ENCODE assay signal across 24 mouse cellular contexts in the genomic region with DNA sequence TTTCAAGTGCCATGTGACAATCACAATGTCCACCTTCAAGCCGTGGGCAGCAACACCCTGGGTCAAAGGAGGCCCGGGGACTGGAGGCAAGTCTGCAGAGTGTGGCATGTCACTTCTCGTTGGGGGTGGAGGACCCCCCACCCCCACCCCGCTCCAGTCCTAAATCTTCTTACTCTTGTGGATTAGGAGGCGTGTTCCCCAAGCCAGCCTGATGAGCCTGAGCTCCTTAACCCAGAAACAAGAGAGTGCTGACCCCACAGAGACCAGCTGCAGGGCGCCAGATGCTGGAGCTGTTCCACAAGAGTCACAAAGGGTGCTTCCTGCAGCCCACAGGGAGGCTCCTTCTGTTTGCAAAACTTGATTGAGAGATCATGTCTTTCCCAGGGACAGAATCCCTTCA. TPM values are rescaled to one million over a fixed set of nuclear protein-coding genes. Genes with fewer than 3 reads are reported as not detected.
DNase-seq lines count a peak whose midpoint lies in the region; ATAC-seq and TF ChIP-seq lines count a peak whose summit lies in the region.
"Had no signal": no experiment of that assay in that cellular context is flagged by ENCODE, and none has a peak within 500 bp of the region (broad histone marks: within the 10 kb centered on the region; RNA-seq: fewer than 3 reads in every experiment).

A gene (minus strand): TSS at position 61 of the 400 bp plus-strand sequence.

- H3K27ac ChIP-seq in kidney, embryonic 16.5 days (ENCODE audit: low read length), result peak within 1 kb of the TSS; percentile 71
- no peak within 1 kb of the TSS for H3K27ac ChIP-seq in kidney, adult 2 months (ENCODE audit: insufficient read depth, low read depth, low read length)
- no peak within 1 kb of the TSS for H3K27ac ChIP-seq in neural tube, embryonic 15.5 days (replicated peaks)
- no peak within 1 kb of the TSS for H3K27ac ChIP-seq in limb, embryonic 11.5 days (replicated peaks; ENCODE audit: low read depth, low read length)
- H3K27ac ChIP-seq: forebrain, embryonic 13.5 days; hindbrain, embryonic 14.5 days; macrophage; neural tube, embryonic 13.5 days had no signal

- H3K4me1 ChIP-seq in kidney, embryonic 16.5 days (ENCODE audit: insufficient read depth, low read length), result peaks cover 19% of the 10 kb centered on the region
- H3K4me1 ChIP-seq in kidney, adult 2 months (ENCODE audit: control insufficient read depth, insufficient read depth, low read length), result no peaks in the 10 kb centered on the region; the same call in 1 of the 2 replicates
- H3K4me1 ChIP-seq in neural tube, embryonic 15.5 days, result peaks cover 7% of the 10 kb centered on the region; the same call in 1 of the 2 replicates
- peaks cover 4% of the 10 kb centered on the region; the same call in 1 of the 2 replicates for H3K4me1 ChIP-seq in limb, embryonic 11.5 days (ENCODE audit: control insufficient read depth, insufficient read depth, low read length)

- no peak within 1 kb of the TSS for H3K4me3 ChIP-seq in kidney, embryonic 16.5 days (ENCODE audit: low read length)
- H3K4me3 ChIP-seq in kidney, adult 2 months (ENCODE audit: insufficient read depth, low read depth, low read length), result no peak within 1 kb of the TSS
- no peak within 1 kb of the TSS for H3K4me3 ChIP-seq in neural tube, embryonic 15.5 days (replicated peaks)
- no peak within 1 kb of the TSS for H3K4me3 ChIP-seq in limb, embryonic 11.5 days (ENCODE audit: low read depth, low read length)
- H3K4me3 ChIP-seq: forebrain, embryonic 13.5 days; neural tube, embryonic 13.5 days had no signal

- no peak for DNase-seq in kidney, adult 2 months
- peak; percentile 28 for DNase-seq in neural tube, embryonic 10.5 days (ENCODE audit: extremely low spot score, low spot score)
- DNase-seq in limb, embryonic 11.5 days (ENCODE audit: low spot score), result peak; percentile 46
- DNase-seq in layer of hippocampus, adult 18-20 months (ENCODE audit: low spot score in 2 of 2), result no peak
- no peak for DNase-seq in left cerebral cortex, postnatal 10 days (ENCODE audit: extremely low spot score in 1 of 2, low spot score in 2 of 2)
- no peak for DNase-seq in layer of hippocampus, postnatal 14 days (ENCODE audit: low spot score in 2 of 2)
- DNase-seq: adrenal gland, postnatal 25 days; cerebellum, adult 18-20 months; cerebellum, postnatal 36 days; heart, postnatal 14 days; layer of hippocampus, adult 9-11 months; lung, adult 2 months had no signal

- H3K9me3 ChIP-seq in kidney, embryonic 16.5 days (ENCODE audit: low read length), result no peaks in the 10 kb centered on the region
- H3K9me3 ChIP-seq in neural tube, embryonic 15.5 days (replicated peaks), result no peaks in the 10 kb centered on the region
- H3K9me3 ChIP-seq in limb, embryonic 11.5 days (ENCODE audit: control insufficient read depth, low read length), result no peaks in the 10 kb centered on the region
- H3K9me3 ChIP-seq: forebrain, embryonic 13.5 days; neural tube, embryonic 13.5 days had no signal

- intact Hi-C loops in left cerebral cortex, postnatal 10 days (cut with DNase I), result no loop called here

- H3K27me3 ChIP-seq in kidney, embryonic 16.5 days (ENCODE audit: insufficient read depth, low read length), result no peaks in the 10 kb centered on the region
- H3K27me3 ChIP-seq in kidney, adult 2 months (replicated peaks; ENCODE audit: control insufficient read depth, insufficient read depth, low read length), result no peaks in the 10 kb centered on the region
- 0 out of 2 replicates have a peak, but pooled peaks cover 2% of the 10 kb centered on the region for H3K27me3 ChIP-seq in neural tube, embryonic 15.5 days (replicated peaks)
- no peaks in the 10 kb centered on the region for H3K27me3 ChIP-seq in limb, embryonic 11.5 days (ENCODE audit: control insufficient read depth, insufficient read depth, low read length)
- H3K27me3 ChIP-seq: forebrain, embryonic 13.5 days; Patski had no signal

- H3K9ac ChIP-seq in kidney, embryonic 16.5 days (replicated peaks; ENCODE audit: low read length), result no peak within 1 kb of the TSS
- H3K9ac ChIP-seq in neural tube, embryonic 15.5 days (replicated peaks), result no peak within 1 kb of the TSS; the same call in 1 of the 2 replicates
- H3K9ac ChIP-seq in limb, embryonic 11.5 days (ENCODE audit: low read length), result no peak within 1 kb of the TSS
- H3K9ac ChIP-seq: forebrain, embryonic 13.5 days; hindbrain, embryonic 14.5 days; neural tube, embryonic 13.5 days had no signal

- no peaks in the 10 kb centered on the region for H3K36me3 ChIP-seq in kidney, embryonic 16.5 days (ENCODE audit: insufficient read depth, low read length)
- no peaks in the 10 kb centered on the region for H3K36me3 ChIP-seq in kidney, adult 2 months (ENCODE audit: control insufficient read depth, insufficient read depth, low read length)
- H3K36me3 ChIP-seq in neural tube, embryonic 15.5 days, result no peaks in the 10 kb centered on the region
- no peaks in the 10 kb centered on the region for H3K36me3 ChIP-seq in limb, embryonic 11.5 days (ENCODE audit: control insufficient read depth, insufficient read depth, low read length)
- H3K36me3 ChIP-seq: neural tube, embryonic 13.5 days had no signal

- no peak for TF ChIP-seq CTCF in kidney, adult 2 months (conservative IDR thresholded peaks at IDR 0.05; ENCODE audit: insufficient read depth, insufficient read length, low read depth, low read length)

- 0 out of 2 replicates have a peak, but pooled peaks have one; percentile 2 for ATAC-seq in kidney, embryonic 16.5 days (ENCODE audit: low FRiP score, low TSS enrichment)
- ATAC-seq in neural tube, embryonic 15.5 days (ENCODE audit: low FRiP score), result no peak
- ATAC-seq in limb, embryonic 11.5 days (ENCODE audit: insufficient number of reproducible peaks, low FRiP score, low TSS enrichment, low read depth), result no peak
- ATAC-seq: activated CD4-positive, CD25-positive, alpha-beta regulatory T cell, adult 4 months; forebrain, embryonic 13.5 days; intestine, embryonic 16.5 days; Patski had no signal

- WGBS in kidney, embryonic 16.5 days, result 14% methylated on average over 6 of the region's 6 CpGs
- 48% methylated on average over 6 of the region's 6 CpGs for WGBS in kidney, adult 2 months
- 12% methylated on average over 6 of the region's 6 CpGs for WGBS in neural tube, embryonic 15.5 days
- 8% methylated on average over 6 of the region's 6 CpGs for WGBS in limb, embryonic 11.5 days

- TF ChIP-seq POLR2A in kidney, adult 2 months (IDR thresholded peaks at IDR 0.05; ENCODE audit: low read depth, low read length), result no peak

- no peak within 1 kb of the TSS for H3K4me2 ChIP-seq in kidney, embryonic 16.5 days (replicated peaks; ENCODE audit: low read depth, low read length)
- H3K4me2 ChIP-seq in neural tube, embryonic 15.5 days, result no peak within 1 kb of the TSS
- no peak within 1 kb of the TSS for H3K4me2 ChIP-seq in limb, embryonic 11.5 days (ENCODE audit: low read depth, severe bottlenecking)
- H3K4me2 ChIP-seq: forebrain, embryonic 13.5 days; heart, embryonic 11.5 days; hindbrain, embryonic 14.5 days; neural tube, embryonic 13.5 days had no signal

RNA-seq across cellular contexts. Expression of the gene that starts here (rescaled TPM):
- 0.10 and 0.37 TPM in 2 replicates for polyA plus RNA-seq in kidney, embryonic 16.5 days (2015; fragmentation: Nextera tagmentation; extraction: Ambion mirVana)
- 0.45 TPM in 2 replicates for polyA plus RNA-seq in kidney, adult 2 months (2012; rRNA removed)
- polyA plus RNA-seq in neural tube, embryonic 15.5 days (2015; fragmentation: Nextera tagmentation; extraction: Ambion mirVana), result 0.50 TPM in 1 of 2 replicates, not detected in the other
- 0.08 TPM in 1 of 2 replicates, not detected in the other for polyA plus RNA-seq in limb, embryonic 11.5 days (2014; fragmentation: Nextera tagmentation; extraction: Ambion mirVana)
- under 1 TPM; 0.58 to 0.62 TPM for total RNA-seq in layer of hippocampus, adult 18-20 months (2021)
- total RNA-seq in left cerebral cortex, postnatal 10 days (2021), result under 1 TPM; 0.47 to 0.66 TPM
- under 1 TPM; 0.39 to 0.55 TPM for total RNA-seq in layer of hippocampus, postnatal 14 days (2021)
- total RNA-seq: heart, postnatal 14 days; liver, adult 2 months; monocyte, adult 5-6 weeks had no signal
- polyA plus RNA-seq: forebrain, embryonic 13.5 days; macrophage had no signal

Comparison
In these comparisons a context has a peak if more than half of its experiments do, and no peak if none do; other contexts are left out.
1. Peak in ATAC-seq and H3K27ac ChIP-seq in kidney, embryonic 16.5 days; RNA of the gene not detected or under 1 TPM.
2. Peak in DNase-seq in limb, embryonic 11.5 days; RNA of the gene not detected or under 1 TPM.